Mouse (Mus musculus): ENCODE measurements around the gene Orm2.
A peak's percentile ranks its signal among the peaks of the same experiment; 100 is the strongest.

Orm2 gene

DNA sequence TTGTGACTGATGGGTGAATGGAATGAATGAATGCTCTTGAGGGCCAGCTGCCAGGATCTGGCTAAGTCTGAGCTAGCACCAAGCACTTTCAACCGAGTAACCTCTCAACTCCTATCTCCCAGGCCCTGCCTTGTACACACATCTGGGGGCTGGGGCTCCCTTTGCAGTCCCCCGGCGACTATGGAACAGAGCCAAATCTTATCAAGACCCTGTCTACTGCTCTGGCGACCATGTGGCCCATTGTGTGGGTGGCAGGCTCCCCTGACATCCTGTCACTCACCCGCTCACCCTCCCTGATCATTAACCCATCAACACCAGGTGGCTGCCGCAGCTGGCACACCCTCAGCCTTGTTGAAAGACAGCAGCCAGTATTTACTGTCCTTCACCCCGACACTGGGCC is 42.8 kb downstream of the Orm2 start:
- peak; percentile 71 to 76 for DNase-seq (ENCODE audit: low spot score in 2 of 2)

DNA sequence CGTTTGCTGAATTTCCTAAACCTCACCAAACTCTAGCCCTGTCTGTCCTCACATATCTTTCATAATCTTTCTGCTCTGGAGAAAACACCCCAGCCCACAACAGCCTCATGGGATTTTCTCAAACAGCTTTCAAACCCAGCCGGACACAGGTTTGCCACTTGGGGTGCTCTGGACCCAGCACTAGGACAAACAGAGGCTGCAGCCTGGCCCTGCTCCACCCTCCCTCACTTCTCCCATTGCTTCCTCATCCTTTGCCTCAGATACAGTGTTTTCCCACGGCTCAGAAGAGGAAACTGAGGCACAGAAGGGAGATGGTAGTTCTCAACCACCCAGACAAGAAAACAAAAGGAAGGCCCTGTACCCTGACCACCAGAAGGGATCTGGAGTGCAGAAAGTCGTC is 43.4 kb downstream of the Orm2 start:
- no peak for DNase-seq (ENCODE audit: low spot score in 2 of 2)

DNA sequence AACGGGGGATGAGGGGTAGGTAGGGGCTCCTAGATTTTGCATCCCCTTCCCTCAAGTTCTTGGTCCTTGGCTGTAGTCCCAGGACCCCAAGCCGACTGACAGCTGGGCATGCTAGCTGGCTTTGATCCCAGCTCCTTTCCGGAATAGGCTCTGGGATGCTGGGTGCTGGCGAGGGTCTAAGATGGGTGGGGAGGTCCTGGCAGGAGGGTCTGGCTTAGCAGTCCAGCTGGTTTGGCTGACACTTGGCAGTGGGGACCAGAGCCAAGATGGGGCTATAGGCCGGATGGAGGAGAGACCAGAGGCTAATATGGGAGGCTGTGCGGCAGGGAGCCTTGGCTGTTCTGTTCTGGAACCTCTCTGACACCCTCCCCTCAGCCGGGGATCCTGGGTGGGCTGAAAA is 46.0 kb downstream of the Orm2 start:
- DNase-seq (ENCODE audit: low spot score in 2 of 2): no peak

DNA sequence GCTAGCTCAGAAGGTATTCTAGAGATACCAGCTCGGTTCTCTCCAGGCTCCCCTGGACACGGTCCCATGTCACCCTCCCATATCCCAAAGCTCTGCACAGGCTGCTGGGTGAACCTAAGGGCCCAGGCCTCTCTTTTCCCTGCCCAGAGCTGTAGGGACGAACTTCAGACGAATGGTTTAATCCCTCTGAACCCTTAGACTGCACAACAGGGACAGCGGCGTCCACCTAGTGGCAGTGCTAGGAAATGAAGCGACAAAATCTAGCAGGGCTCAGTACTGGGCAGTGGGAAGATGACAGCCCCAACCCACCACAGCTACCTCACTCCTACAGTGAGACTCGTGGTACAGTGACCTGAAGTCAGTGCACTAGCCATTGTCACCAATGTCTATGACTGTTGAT is 46.4 kb downstream of the Orm2 start:
- peak; percentile 72 to 75 for DNase-seq (ENCODE audit: low spot score in 2 of 2)

DNA sequence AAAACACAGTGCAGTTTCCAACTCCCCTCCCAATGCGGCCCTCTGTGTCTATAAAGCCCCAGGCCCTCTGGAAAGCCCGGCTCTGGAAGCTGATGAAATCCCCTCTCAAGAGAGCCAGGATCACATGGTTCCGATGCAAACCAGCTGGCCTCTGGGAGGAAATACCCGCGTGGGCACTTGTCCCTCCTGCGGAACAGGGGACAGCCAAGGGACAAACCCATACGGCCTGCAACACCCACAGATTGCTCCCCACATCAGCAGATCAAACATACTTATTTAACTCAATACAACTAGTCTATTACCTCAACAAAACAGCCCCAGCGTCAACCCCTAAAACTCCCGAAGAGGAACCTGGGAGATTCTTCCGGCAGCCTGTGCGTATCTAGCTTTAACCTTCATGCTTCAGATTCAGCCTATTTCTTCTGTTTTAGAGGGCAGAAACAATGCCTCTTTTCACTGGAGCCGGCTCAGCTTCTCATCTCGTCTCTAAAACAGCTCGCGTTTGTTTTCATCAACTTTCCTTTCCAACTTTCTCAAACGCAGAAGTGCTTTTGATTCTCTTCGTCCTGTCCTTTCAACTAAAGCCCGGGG is 47.2 kb downstream of the Orm2 start:
- DNase-seq (ENCODE audit: low spot score in 2 of 2): peak; percentile 57 to 76

DNA sequence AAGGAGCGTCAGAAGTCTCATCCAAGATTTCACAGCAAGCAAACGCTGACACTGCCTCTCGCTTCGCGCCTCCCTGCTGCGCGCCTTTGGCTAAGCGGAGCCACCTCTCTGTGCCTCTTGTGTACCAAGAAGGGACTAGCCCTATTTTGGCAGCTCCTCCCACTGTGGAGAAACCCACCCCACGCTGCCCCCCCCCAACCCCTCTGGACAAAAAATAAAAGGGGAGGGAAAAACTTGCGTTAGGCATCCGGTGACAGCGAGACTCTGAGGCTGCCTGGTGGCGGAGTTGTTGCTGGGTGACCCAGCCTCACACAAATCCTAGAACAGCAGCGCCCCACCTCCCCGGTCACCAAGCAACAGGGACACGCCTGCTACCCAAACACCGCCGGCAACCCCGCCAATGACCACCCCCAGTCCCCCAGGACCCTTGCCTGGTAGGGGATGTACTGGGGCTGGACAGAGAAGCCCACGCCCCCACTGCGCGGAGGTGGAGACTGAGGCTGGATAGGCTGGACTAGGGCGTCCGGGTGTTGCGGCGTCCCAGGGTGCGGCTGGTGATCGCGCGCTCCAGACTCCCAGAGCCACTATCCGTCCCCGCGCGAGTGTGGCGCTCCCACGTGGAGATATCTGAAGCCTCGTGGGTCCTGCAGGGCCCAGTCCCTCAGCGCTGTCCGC is 47.8 kb downstream of the Orm2 start:
- DNase-seq (ENCODE audit: low spot score in 2 of 2): peak; percentile 84 to 90

DNA sequence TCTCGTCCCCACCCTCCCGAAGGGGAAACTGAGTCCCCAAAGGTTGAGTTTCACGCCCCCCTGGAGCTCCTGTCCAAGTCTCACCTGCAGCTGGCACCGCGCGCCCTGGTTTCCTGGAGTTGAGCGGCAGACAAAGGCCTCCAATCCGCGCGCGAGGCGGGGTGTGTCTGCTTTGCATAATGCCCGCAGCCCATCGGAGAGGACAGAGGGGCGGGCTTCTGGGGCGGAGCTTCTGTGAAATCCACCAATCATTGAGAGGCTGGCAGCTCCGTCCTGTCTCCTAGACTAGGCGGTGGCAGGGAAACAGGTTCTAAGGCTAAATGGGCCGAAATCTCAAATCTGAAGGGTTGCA is 48.3 kb downstream of the Orm2 start:
- peak; percentile 91 to 92 for DNase-seq (ENCODE audit: low spot score in 2 of 2)

DNA sequence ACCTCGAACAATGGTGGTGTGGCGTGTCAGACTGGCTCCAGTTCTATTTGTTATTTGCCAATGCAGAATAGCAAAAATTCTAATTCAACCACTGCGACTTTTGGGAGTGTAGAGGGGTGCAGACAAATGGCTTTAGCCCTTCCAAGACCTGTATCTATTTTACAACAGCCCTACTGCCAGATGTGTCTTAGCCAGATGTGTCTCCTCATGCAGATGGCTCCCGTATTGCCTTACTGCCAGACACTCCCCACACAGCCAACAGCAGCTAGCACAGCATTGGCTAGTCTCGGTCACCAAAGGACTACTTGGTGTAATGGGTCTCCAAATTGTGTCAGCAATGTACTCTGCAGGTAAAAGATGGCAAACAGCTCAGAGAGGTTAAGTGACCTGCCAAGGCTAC is 49.0 kb downstream of the Orm2 start:
- no peak for DNase-seq (ENCODE audit: low spot score in 2 of 2)

DNA sequence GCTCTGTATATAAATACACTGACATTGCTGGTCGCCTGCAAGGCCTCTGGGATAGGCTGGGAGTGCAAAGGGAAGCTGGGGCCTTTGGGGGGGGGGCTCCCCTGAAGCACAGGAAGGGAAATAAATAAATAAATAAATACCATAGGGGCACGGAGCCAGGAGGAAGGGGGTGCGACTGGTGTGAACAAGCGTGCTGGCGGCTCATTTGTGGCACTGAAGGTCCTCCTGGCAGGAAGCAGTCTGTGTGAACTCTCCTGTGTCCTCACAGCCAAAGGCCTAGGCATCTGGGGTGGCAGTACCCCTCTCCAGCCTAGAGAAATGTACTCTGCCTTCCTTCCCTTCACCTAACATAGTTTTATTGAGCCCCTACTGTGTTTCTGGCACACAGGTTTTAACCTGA is 52.7 kb downstream of the Orm2 start:
- peak; percentile 46 to 64 for DNase-seq (ENCODE audit: low spot score in 2 of 2)

All from natural killer cell, adult 2 months (primary cell).